Mouse (Mus musculus): ENCODE data around the gene Ube2t. TPM values are rescaled to one million over a fixed set of nuclear protein-coding genes. Genes with fewer than 3 reads are reported as not detected.

Gene Ube2t
- total RNA-seq, 1 experiment = 29.7 TPM

DNA sequence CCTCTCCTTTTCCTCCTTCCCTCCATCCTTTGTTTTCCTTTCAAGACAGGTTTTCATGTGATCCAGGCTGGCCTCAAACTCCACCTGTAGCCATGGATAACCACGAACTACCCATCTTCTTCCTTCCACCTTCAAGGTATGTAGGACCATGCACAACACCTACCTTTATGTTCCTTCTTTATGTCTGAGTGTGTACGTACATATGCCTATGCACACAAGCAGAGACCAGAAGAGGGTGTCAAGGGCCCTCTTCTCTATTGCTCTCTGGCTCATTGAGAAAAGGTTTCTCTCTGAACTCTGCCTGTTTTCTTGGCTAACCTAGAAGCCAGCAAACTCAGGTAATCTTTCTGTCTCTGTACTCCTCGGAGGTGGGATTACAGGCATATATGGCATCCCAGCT, 32.4 kb downstream of the Ube2t start:
- Histone ChIP-seq H3K4me3 (ENCODE audit: insufficient read depth in 1 of 2, low read depth in 1 of 2, low read length in 2 of 2, poor library complexity in 1 of 2, severe bottlenecking in 1 of 2) (no peak overlapping the region), H3K9me3 (ENCODE audit: control insufficient read depth, insufficient read depth, low read depth, low read length) (no peaks in the 10 kb centered on the region), H3K4me1 (ENCODE audit: control insufficient read depth in 2 of 2, insufficient read depth in 2 of 2, low read length in 2 of 2, poor library complexity in 1 of 2) (no peaks in the 10 kb centered on the region), H3K9ac (ENCODE audit: insufficient read depth, low read depth, low read length, poor library complexity, severe bottlenecking) (no peak overlapping the region), H3K36me3 (ENCODE audit: control insufficient read depth, insufficient read depth, low read length, poor library complexity, severe bottlenecking) (no peaks in the 10 kb centered on the region), H3K27ac (ENCODE audit: insufficient read depth, low read depth, low read length, poor library complexity, severe bottlenecking) (no peak overlapping the region)
- no peak for DNase-seq (ENCODE audit: low read depth, low spot score)
- in situ Hi-C loops (cut with MboI; ENCODE audit: low sequenced_read_pairs in 2 of 2, unreplicated experiment in 2 of 2) = loop anchor here in 1 of 2 experiments (10.0 kb wide), 1 partner anchor 110 kb away; the partner anchor contains the start of gene Lgr6
- no peak for TF ChIP-seq CHD2 (IDR thresholded peaks at IDR 0.05; ENCODE audit: low read depth, low read length)
- TF ChIP-seq MAFK (IDR thresholded peaks at IDR 0.05; ENCODE audit: insufficient read depth, low read depth, low read length) = no peak

- Histone ChIP-seq H3K9ac (ENCODE audit: insufficient read depth, low read depth, low read length, poor library complexity, severe bottlenecking) (no peak overlapping the region), H3K9me3 (ENCODE audit: control insufficient read depth, insufficient read depth, low read depth, low read length) (no peaks in the 10 kb centered on the region), H3K27ac (ENCODE audit: insufficient read depth, low read depth, low read length, poor library complexity, severe bottlenecking) (no peak overlapping the region), H3K36me3 (ENCODE audit: control insufficient read depth, insufficient read depth, low read length, poor library complexity, severe bottlenecking) (no peaks in the 10 kb centered on the region), H3K4me3 (ENCODE audit: insufficient read depth in 1 of 2, low read depth in 1 of 2, low read length in 2 of 2, poor library complexity in 1 of 2, severe bottlenecking in 1 of 2) (no peak overlapping the region), H3K4me1 (ENCODE audit: control insufficient read depth in 2 of 2, insufficient read depth in 2 of 2, low read length in 2 of 2, poor library complexity in 1 of 2) (no peaks in the 10 kb centered on the region)
- in situ Hi-C loops (cut with MboI; ENCODE audit: low sequenced_read_pairs in 2 of 2, unreplicated experiment in 2 of 2) = loop anchor here in 1 of 2 experiments (10.0 kb wide), 1 partner anchor 109 kb away; the partner anchor contains the start of gene Lgr6
- DNase-seq (ENCODE audit: low read depth, low spot score) = no peak
- no peak for TF ChIP-seq HCFC1 (IDR thresholded peaks at IDR 0.05; ENCODE audit: borderline replicate concordance, insufficient read depth, low read length)
- TF ChIP-seq ZC3H11A (IDR thresholded peaks at IDR 0.05; ENCODE audit: borderline replicate concordance, low read depth, low read length) = no peak
- TF ChIP-seq CHD2 (IDR thresholded peaks at IDR 0.05; ENCODE audit: low read depth, low read length) = no peak
- no peak for TF ChIP-seq ZNF384 (IDR thresholded peaks at IDR 0.05; ENCODE audit: low read depth, low read length)
These were observed 33.1 kb downstream of the Ube2t start for GRCm38 (mm10) chr1:134995437-134995836.

DNA sequence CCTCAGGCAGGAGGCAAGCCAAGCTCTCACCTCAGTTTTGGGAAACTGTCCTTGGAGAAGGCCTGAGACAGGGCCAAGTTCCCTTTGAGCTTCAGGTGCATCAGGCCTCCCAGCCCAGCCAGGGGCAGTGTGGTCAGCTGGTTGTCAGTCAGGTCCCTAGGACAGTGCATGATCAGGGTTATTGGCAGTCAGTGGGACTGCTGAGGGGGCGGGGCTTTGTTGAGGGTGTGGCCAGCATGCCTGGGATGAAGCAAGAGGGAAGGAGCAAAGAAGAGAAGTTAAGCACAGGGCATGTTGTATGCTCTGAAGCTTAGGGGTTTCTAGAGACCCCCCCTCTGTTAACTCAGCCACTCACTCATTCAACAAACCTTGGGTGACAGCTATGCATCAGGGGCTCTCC, 33.6 kb downstream of the Ube2t start:
- no peaks in the 10 kb centered on the region for H3K9me3 ChIP-seq (ENCODE audit: control insufficient read depth, insufficient read depth, low read depth, low read length)
- H3K9ac ChIP-seq (ENCODE audit: insufficient read depth, low read depth, low read length, poor library complexity, severe bottlenecking) = no peak overlapping the region
- DNase-seq (ENCODE audit: low read depth, low spot score) = no peak
- TF ChIP-seq HCFC1 (IDR thresholded peaks at IDR 0.05; ENCODE audit: borderline replicate concordance, insufficient read depth, low read length) (no peak), CHD2 (IDR thresholded peaks at IDR 0.05; ENCODE audit: low read depth, low read length) (no peak), ZNF384 (IDR thresholded peaks at IDR 0.05; ENCODE audit: low read depth, low read length) (no peak), ZC3H11A (IDR thresholded peaks at IDR 0.05; ENCODE audit: borderline replicate concordance, low read depth, low read length) (no peak), MAFK (IDR thresholded peaks at IDR 0.05; ENCODE audit: insufficient read depth, low read depth, low read length) (no peak)
- in situ Hi-C loops (cut with MboI; ENCODE audit: low sequenced_read_pairs in 2 of 2, unreplicated experiment in 2 of 2) = loop anchor here in 1 of 2 experiments (10.0 kb wide), 1 partner anchor 109 kb away; the partner anchor contains the start of gene Lgr6
- no peaks in the 10 kb centered on the region for H3K4me1 ChIP-seq (ENCODE audit: control insufficient read depth in 2 of 2, insufficient read depth in 2 of 2, low read length in 2 of 2, poor library complexity in 1 of 2)
- no peak overlapping the region for H3K27ac ChIP-seq (ENCODE audit: insufficient read depth, low read depth, low read length, poor library complexity, severe bottlenecking)
- H3K36me3 ChIP-seq (ENCODE audit: control insufficient read depth, insufficient read depth, low read length, poor library complexity, severe bottlenecking) = no peaks in the 10 kb centered on the region
- H3K4me3 ChIP-seq (ENCODE audit: insufficient read depth in 1 of 2, low read depth in 1 of 2, low read length in 2 of 2, poor library complexity in 1 of 2, severe bottlenecking in 1 of 2) = no peak overlapping the region

DNA sequence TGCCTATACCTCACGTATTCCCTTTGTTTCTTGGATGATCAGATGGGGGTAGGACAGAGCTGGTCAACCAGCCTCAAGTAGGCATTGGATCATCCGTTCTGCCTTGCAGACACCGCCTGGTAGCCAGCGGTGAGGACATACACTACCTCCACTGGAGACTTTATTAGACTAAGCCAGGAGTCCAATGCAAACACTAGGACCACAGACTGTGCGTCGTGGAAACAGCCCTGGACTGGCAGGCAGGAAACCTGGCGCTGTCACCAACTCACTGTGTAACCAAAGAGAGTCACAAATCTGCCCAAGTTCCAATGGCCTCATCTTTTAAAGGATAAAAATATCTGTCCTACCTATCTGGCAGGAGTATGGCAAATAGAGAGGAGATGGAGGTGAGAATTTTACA, 34.1 kb downstream of the Ube2t start:
- in situ Hi-C loops (cut with MboI; ENCODE audit: low sequenced_read_pairs in 2 of 2, unreplicated experiment in 2 of 2) = loop anchor here in 1 of 2 experiments (10.0 kb wide), 1 partner anchor 108 kb away; the partner anchor contains the start of gene Lgr6
- no peak for DNase-seq (ENCODE audit: low read depth, low spot score)

GRCm38 (mm10) chr1:134997568-134997967, 35.2 kb downstream of the Ube2t start:
- Histone ChIP-seq H3K4me3 (ENCODE audit: insufficient read depth in 1 of 2, low read depth in 1 of 2, low read length in 2 of 2, poor library complexity in 1 of 2, severe bottlenecking in 1 of 2) (no peak overlapping the region), H3K36me3 (ENCODE audit: control insufficient read depth, insufficient read depth, low read length, poor library complexity, severe bottlenecking) (no peaks in the 10 kb centered on the region), H3K27ac (ENCODE audit: insufficient read depth, low read depth, low read length, poor library complexity, severe bottlenecking) (no peak overlapping the region), H3K4me1 (ENCODE audit: control insufficient read depth in 2 of 2, insufficient read depth in 2 of 2, low read length in 2 of 2, poor library complexity in 1 of 2) (no peaks in the 10 kb centered on the region), H3K9me3 (ENCODE audit: control insufficient read depth, insufficient read depth, low read depth, low read length) (no peaks in the 10 kb centered on the region), H3K9ac (ENCODE audit: insufficient read depth, low read depth, low read length, poor library complexity, severe bottlenecking) (no peak overlapping the region)
- no peak for DNase-seq (ENCODE audit: low read depth, low spot score)
- in situ Hi-C loops (cut with MboI; ENCODE audit: low sequenced_read_pairs in 2 of 2, unreplicated experiment in 2 of 2) = loop anchor here in 1 of 2 experiments (10.0 kb wide), 1 partner anchor 107 kb away; the partner anchor contains the start of gene Lgr6
- TF ChIP-seq MAFK (IDR thresholded peaks at IDR 0.05; ENCODE audit: insufficient read depth, low read depth, low read length) = no peak
- TF ChIP-seq HCFC1 (IDR thresholded peaks at IDR 0.05; ENCODE audit: borderline replicate concordance, insufficient read depth, low read length) = no peak

More for the DNA sequence above, 34.1 kb downstream of the Ube2t start:
- no peaks in the 10 kb centered on the region for H3K4me1 ChIP-seq (ENCODE audit: control insufficient read depth in 2 of 2, insufficient read depth in 2 of 2, low read length in 2 of 2, poor library complexity in 1 of 2)
- H3K36me3 ChIP-seq (ENCODE audit: control insufficient read depth, insufficient read depth, low read length, poor library complexity, severe bottlenecking) = no peaks in the 10 kb centered on the region
- H3K27ac ChIP-seq (ENCODE audit: insufficient read depth, low read depth, low read length, poor library complexity, severe bottlenecking) = no peak overlapping the region
- no peak overlapping the region for H3K4me3 ChIP-seq (ENCODE audit: insufficient read depth in 1 of 2, low read depth in 1 of 2, low read length in 2 of 2, poor library complexity in 1 of 2, severe bottlenecking in 1 of 2)
- no peak overlapping the region for H3K9ac ChIP-seq (ENCODE audit: insufficient read depth, low read depth, low read length, poor library complexity, severe bottlenecking)
- TF ChIP-seq ZNF384 (IDR thresholded peaks at IDR 0.05; ENCODE audit: low read depth, low read length) = no peak
- TF ChIP-seq CHD2 (IDR thresholded peaks at IDR 0.05; ENCODE audit: low read depth, low read length) = no peak
- no peak for TF ChIP-seq ZC3H11A (IDR thresholded peaks at IDR 0.05; ENCODE audit: borderline replicate concordance, low read depth, low read length)
- TF ChIP-seq MAFK (IDR thresholded peaks at IDR 0.05; ENCODE audit: insufficient read depth, low read depth, low read length) = no peak
- TF ChIP-seq HCFC1 (IDR thresholded peaks at IDR 0.05; ENCODE audit: borderline replicate concordance, insufficient read depth, low read length) = no peak
- no peaks in the 10 kb centered on the region for H3K9me3 ChIP-seq (ENCODE audit: control insufficient read depth, insufficient read depth, low read depth, low read length)

Data from ES-E14 (cell line).